Mouse (Mus musculus) cerebellum, adult 2 months (tissue): ENCODE measurements around the gene Phf11c.

Experiments used
- CTCF ChIP-seq: fragments of 200-500 bp; IDR thresholded peaks from 2 replicates; pipeline ENCODE4 v1.5.1; 2011; ENCODE audit warnings: low read depth, mild to moderate bottlenecking, control low read depth, low read length, moderate library complexity, borderline replicate concordance; ENCODE audit not compliant: insufficient read depth
- POLR2A ChIP-seq: fragments of 200-500 bp; IDR thresholded peaks from 2 replicates; pipeline ENCODE4 v1.6.1; 2011; ENCODE audit warnings: low read length, control low read depth, borderline replicate concordance; ENCODE audit not compliant: insufficient read depth

- TF ChIP-seq CTCF, result no peak
- TF ChIP-seq POLR2A, result no peak
These were observed at the start of gene Phf11c for GRCm38 (mm10) chr14:59395281-59395680.
